Mouse (Mus musculus) macrophage (primary cell): Measurements from ENCODE around the gene Fam114a1. TPM values are rescaled to one million over a fixed set of nuclear protein-coding genes. Genes with fewer than 3 reads are reported as not detected.

Experiments
- H3K27ac ChIP-seq: fragments of 350-480 bp; formaldehyde crosslinking; 2 replicates; pipeline ENCODE4 v1.9.0; 2021
- H3K36me3 ChIP-seq: fragments of 350-480 bp; formaldehyde crosslinking; 2 replicates; pipeline ENCODE4 v1.9.0; 2021; ENCODE audit errors: inconsistent target
- H3K4me3 ChIP-seq: fragments of 350-480 bp; formaldehyde crosslinking; 2 replicates; pipeline ENCODE4 v1.9.0; 2021; ENCODE audit errors: inconsistent target
- H3K79me2 ChIP-seq: fragments of 350-480 bp; formaldehyde crosslinking; 2 replicates; pipeline ENCODE4 v1.9.0; 2021; ENCODE audit errors: inconsistent target
- WGBS: methylation state at CpG from one replicate; pipeline ENCODE4 v1.1.7; 2026; ENCODE audit warnings: inconsistent platforms; ENCODE audit not compliant: missing documents; 5-methylcytosine and 5-hydroxymethylcytosine counted together
- polyA plus RNA-seq: library from polyadenylated mRNA; stranded (reverse); fragments of 250-400 nt; gene quantifications from 3 replicates; pipeline ENCODE4 v1.2.4, GENCODE M21; 2018; ENCODE audit warnings: inconsistent platforms
- total RNA-seq, 78 experiments: library from RNA; depleted of rRNA; stranded (reverse); fragments of 250-400 nt; gene quantifications; 1 replicate in 9 of 78; 2 replicates in 24 of 78; 3 replicates in 43 of 78; 4 replicates in 2 of 78; pipeline ENCODE4 v1.2.4; 2018; ENCODE audit warnings: inconsistent platforms in 56 of 78

Gene Fam114a1
- 10 to 100 TPM; 33.8 to 92.4 (median 48.7) TPM for total RNA-seq (2018; cell fraction: chromatin; rRNA removed)
- 10 to 100 TPM; 10.9 to 21.0 (median 16.7) TPM for total RNA-seq (2018; cell fraction: cytosol; rRNA removed)
- 10 to 100 TPM; 23.2 to 81.6 (median 31.8) TPM for total RNA-seq (2018; cell fraction: nucleus; rRNA removed)
- 12.5 to 16.6 TPM (median 14.3 TPM) in 3 replicates for polyA plus RNA-seq

- H3K27ac ChIP-seq = peak within 1 kb of the TSS; percentile 74
- H3K4me3 ChIP-seq = peak within 1 kb of the TSS; percentile 73
- 3% methylated on average over 63 of the region's 68 CpGs for WGBS
- H3K79me2 ChIP-seq = no peaks in the 10 kb centered on the region; the same call in 1 of the 2 replicates
- H3K36me3 ChIP-seq = no peaks in the 10 kb centered on the region
Measured at GRCm38 (mm10) chr5:64969861-64970771, at the start of gene Fam114a1. Gene Fam114a1, plus strand, starts transcription at chr5:64970071.

- peak overlapping the region; percentile 71 for H3K27ac ChIP-seq
- WGBS = 9% methylated on average over 5 of the region's 5 CpGs
- H3K36me3 ChIP-seq = peaks cover 21% of the 10 kb centered on the region
- H3K4me3 ChIP-seq = no peak overlapping the region
- no peaks in the 10 kb centered on the region; the same call in 1 of the 2 replicates for H3K79me2 ChIP-seq
Measured at GRCm38 (mm10) chr5:64922891-64923381, 46.9 kb upstream of the Fam114a1 start.

- Histone ChIP-seq H3K36me3 (peaks cover 38% of the 10 kb centered on the region), H3K79me2 (peaks cover 43% of the 10 kb centered on the region), H3K4me3 (peak overlapping the region; percentile 33), H3K27ac (peak overlapping the region; percentile 61)
- WGBS = 19% methylated on average over 3 of the region's 3 CpGs
Measured at GRCm38 (mm10) chr5:64932215-64932614, 37.7 kb upstream of the Fam114a1 start.

GRCm38 (mm10) chr5:64932775-64933174, 37.1 kb upstream of the Fam114a1 start:
- 95% methylated on average over 15 of the region's 15 CpGs for WGBS

GRCm38 (mm10) chr5:64951486-64951885, 18.4 kb upstream of the Fam114a1 start:
- WGBS = 96% methylated on average over 5 of the region's 5 CpGs
- peaks cover 31% of the 10 kb centered on the region; the same call in 1 of the 2 replicates for H3K36me3 ChIP-seq
- H3K79me2 ChIP-seq = peaks cover 18% of the 10 kb centered on the region; the same call in 1 of the 2 replicates
- no peak overlapping the region for H3K27ac ChIP-seq
- H3K4me3 ChIP-seq = no peak overlapping the region

More at GRCm38 (mm10) chr5:64932775-64933174, 37.1 kb upstream of the Fam114a1 start:
- H3K36me3 ChIP-seq = peaks cover 32% of the 10 kb centered on the region
- H3K27ac ChIP-seq = peak overlapping the region; percentile 61
- peaks cover 43% of the 10 kb centered on the region for H3K79me2 ChIP-seq
- H3K4me3 ChIP-seq = peak overlapping the region; percentile 33

GRCm38 (mm10) chr5:64954931-64955330, 14.9 kb upstream of the Fam114a1 start:
- 90% methylated on average over 8 of the region's 8 CpGs for WGBS
- peaks cover 44% of the 10 kb centered on the region for H3K79me2 ChIP-seq

GRCm38 (mm10) chr5:64958991-64959842, 10.7 kb upstream of the Fam114a1 start:
- Histone ChIP-seq H3K27ac (peak overlapping the region; percentile 97), H3K36me3 (peaks cover 24% of the 10 kb centered on the region; the same call in 1 of the 2 replicates), H3K4me3 (peak overlapping the region; percentile 50), H3K79me2 (peaks cover 44% of the 10 kb centered on the region)
- 12% methylated on average over 20 of the region's 22 CpGs for WGBS

More at GRCm38 (mm10) chr5:64954931-64955330, 14.9 kb upstream of the Fam114a1 start:
- Histone ChIP-seq H3K36me3 (peaks cover 36% of the 10 kb centered on the region; the same call in 1 of the 2 replicates), H3K27ac (no peak overlapping the region), H3K4me3 (no peak overlapping the region)

- WGBS = 11% methylated on average over 13 of the region's 13 CpGs
- Histone ChIP-seq H3K36me3 (peaks cover 18% of the 10 kb centered on the region; the same call in 1 of the 2 replicates), H3K79me2 (peaks cover 42% of the 10 kb centered on the region), H3K4me3 (peak within 1 kb of the TSS; percentile 50), H3K27ac (peak within 1 kb of the TSS; percentile 97)
Measured at GRCm38 (mm10) chr5:64959843-64960230, 10.0 kb upstream of the Fam114a1 start, which contains the start of gene Tlr6. Gene Tlr6, minus strand, starts transcription at chr5:64960097.

GRCm38 (mm10) chr5:64960857-64961391, 8.9 kb upstream of the Fam114a1 start:
- H3K4me3 ChIP-seq = no peak overlapping the region; the same call in 1 of the 2 replicates
- H3K27ac ChIP-seq = peak overlapping the region; percentile 97
- H3K79me2 ChIP-seq = peaks cover 31% of the 10 kb centered on the region
- 22% methylated on average over 13 of the region's 13 CpGs for WGBS
- H3K36me3 ChIP-seq = peaks cover 10% of the 10 kb centered on the region; the same call in 1 of the 2 replicates

GRCm38 (mm10) chr5:64963271-64963670, 6.6 kb upstream of the Fam114a1 start:
- Histone ChIP-seq H3K4me3 (no peak overlapping the region), H3K79me2 (peaks cover 8% of the 10 kb centered on the region), H3K36me3 (no peaks in the 10 kb centered on the region), H3K27ac (no peak overlapping the region)
- WGBS = 97% methylated on average over 5 of the region's 5 CpGs

- WGBS = 94% methylated on average over 3 of the region's 3 CpGs
- H3K27ac ChIP-seq = no peak overlapping the region
Measured at GRCm38 (mm10) chr5:64963735-64964134, 6.1 kb upstream of the Fam114a1 start.

GRCm38 (mm10) chr5:64968961-64969860, 660 bp upstream of the Fam114a1 start:
- peak overlapping the region; percentile 74 for H3K27ac ChIP-seq
- no peaks in the 10 kb centered on the region for H3K36me3 ChIP-seq
- WGBS = 8% methylated on average over 14 of the region's 14 CpGs
- H3K79me2 ChIP-seq = no peaks in the 10 kb centered on the region; the same call in 1 of the 2 replicates
- peak overlapping the region; percentile 73 for H3K4me3 ChIP-seq

More at GRCm38 (mm10) chr5:64963735-64964134, 6.1 kb upstream of the Fam114a1 start:
- no peak overlapping the region for H3K4me3 ChIP-seq
- peaks cover 3% of the 10 kb centered on the region; the same call in 1 of the 2 replicates for H3K79me2 ChIP-seq
- no peaks in the 10 kb centered on the region for H3K36me3 ChIP-seq

GRCm38 (mm10) chr5:64975121-64975520, 5.2 kb downstream of the Fam114a1 start:
- Histone ChIP-seq H3K4me3 (no peak overlapping the region), H3K79me2 (no peaks in the 10 kb centered on the region; the same call in 1 of the 2 replicates), H3K27ac (no peak overlapping the region), H3K36me3 (no peaks in the 10 kb centered on the region)
- 97% methylated on average over 5 of the region's 5 CpGs for WGBS
